Mouse (Mus musculus): ENCODE measurements around the gene Pkp3. TPM values are rescaled to one million over a fixed set of nuclear protein-coding genes. Genes with fewer than 3 reads are reported as not detected.

The Pkp3 gene
- polyA plus RNA-seq, 1 experiment from 2014 or later, result 0.71 TPM

DNA sequence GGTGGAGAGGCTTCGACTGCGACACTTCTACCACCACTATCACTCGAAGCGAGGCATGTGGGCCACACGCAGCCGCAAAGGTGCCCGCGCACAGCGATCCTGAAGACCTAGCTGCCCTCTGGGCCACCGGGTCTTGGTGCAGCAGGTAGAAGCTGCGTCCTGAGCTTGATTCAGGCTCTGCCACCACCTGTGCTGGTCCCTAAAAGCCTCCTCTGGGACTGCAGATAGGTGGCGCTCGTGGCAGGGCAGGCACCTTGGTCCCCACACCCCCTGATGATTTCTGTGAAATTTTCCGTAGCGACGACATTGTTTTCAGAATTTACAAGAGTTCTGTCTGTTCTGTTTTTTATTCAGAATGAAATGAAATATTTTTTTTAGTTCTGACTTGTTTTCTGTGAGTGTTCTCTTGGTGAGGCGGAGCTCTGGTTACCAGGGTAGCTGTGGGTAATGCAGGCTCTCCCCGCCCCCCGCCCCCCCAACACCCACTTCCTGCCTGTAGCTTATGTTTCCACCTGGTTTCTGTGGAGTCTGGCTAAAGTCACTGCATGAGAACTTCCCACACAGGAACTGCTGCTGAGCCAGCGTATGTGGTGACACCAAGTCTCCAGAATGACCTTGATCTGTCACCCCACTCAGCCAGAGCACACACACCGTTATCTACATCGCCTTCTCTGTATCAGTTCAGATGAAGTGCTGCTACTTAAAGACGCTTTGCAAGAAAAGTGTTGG is 5.8 kb upstream of the Pkp3 start:
- H3K27me3 ChIP-seq, result peaks cover 78% of the 10 kb centered on the region
- no peak overlapping the region for H3K4me3 ChIP-seq (replicated peaks)
- no peak overlapping the region for H3K27ac ChIP-seq
- H3K9ac ChIP-seq, result no peak overlapping the region
- peaks cover 15% of the 10 kb centered on the region for H3K4me1 ChIP-seq (replicated peaks)
- H3K4me2 ChIP-seq, result no peak overlapping the region
- no peaks in the 10 kb centered on the region for H3K36me3 ChIP-seq
- DNase-seq, result peak; percentile 41
- H3K9me3 ChIP-seq (replicated peaks), result no peaks in the 10 kb centered on the region
- 16% methylated on average over 23 of the region's 23 CpGs for WGBS (ENCODE audit: insufficient replicate concordance)
- no peak for ATAC-seq (ENCODE audit: low read depth)

DNA sequence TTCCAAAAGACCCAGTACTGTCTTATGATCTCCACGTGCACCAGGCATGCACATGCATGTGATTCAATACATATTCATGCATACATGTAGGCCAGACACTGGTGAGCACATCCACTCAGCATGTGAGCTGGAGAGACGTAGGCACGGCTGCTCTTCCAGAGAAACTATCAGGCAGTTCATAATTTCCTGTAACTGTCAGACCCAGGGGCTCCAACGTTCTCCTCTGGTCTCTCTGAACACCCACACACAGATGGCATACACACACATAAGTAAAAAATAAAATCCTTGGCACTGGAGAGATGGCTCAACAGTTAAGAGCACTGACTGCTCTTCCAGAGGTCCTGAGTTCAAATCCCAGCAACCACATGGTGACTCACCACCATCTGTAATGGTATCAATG is 4.2 kb upstream of the Pkp3 start:
- ATAC-seq (ENCODE audit: low read depth) (no peak), DNase-seq (no peak)
- Histone ChIP-seq H3K4me3 (replicated peaks) (no peak overlapping the region), H3K27me3 (peaks cover 76% of the 10 kb centered on the region), H3K27ac (no peak overlapping the region), H3K4me1 (replicated peaks) (peaks cover 15% of the 10 kb centered on the region), H3K4me2 (no peak overlapping the region), H3K36me3 (no peaks in the 10 kb centered on the region), H3K9ac (no peak overlapping the region), H3K9me3 (replicated peaks) (no peaks in the 10 kb centered on the region)
- WGBS (ENCODE audit: insufficient replicate concordance), result 44% methylated on average over 4 of the region's 4 CpGs

GRCm38 (mm10) chr7:141078876-141079275 is 858 bp downstream of the Pkp3 start:
- no peak overlapping the region for H3K9ac ChIP-seq
- H3K27me3 ChIP-seq, result peaks cover 64% of the 10 kb centered on the region
- no peak overlapping the region for H3K4me3 ChIP-seq (replicated peaks)
- 64% methylated on average over 4 of the region's 4 CpGs for WGBS (ENCODE audit: insufficient replicate concordance)
- H3K9me3 ChIP-seq (replicated peaks), result no peaks in the 10 kb centered on the region
- H3K4me2 ChIP-seq, result no peak overlapping the region
- no peak for ATAC-seq (ENCODE audit: low read depth)
- no peak overlapping the region for H3K27ac ChIP-seq
- DNase-seq, result no peak
- H3K4me1 ChIP-seq (replicated peaks), result 0 out of 2 replicates have a peak, but pooled peaks cover 5% of the 10 kb centered on the region
- H3K36me3 ChIP-seq, result no peaks in the 10 kb centered on the region

DNA sequence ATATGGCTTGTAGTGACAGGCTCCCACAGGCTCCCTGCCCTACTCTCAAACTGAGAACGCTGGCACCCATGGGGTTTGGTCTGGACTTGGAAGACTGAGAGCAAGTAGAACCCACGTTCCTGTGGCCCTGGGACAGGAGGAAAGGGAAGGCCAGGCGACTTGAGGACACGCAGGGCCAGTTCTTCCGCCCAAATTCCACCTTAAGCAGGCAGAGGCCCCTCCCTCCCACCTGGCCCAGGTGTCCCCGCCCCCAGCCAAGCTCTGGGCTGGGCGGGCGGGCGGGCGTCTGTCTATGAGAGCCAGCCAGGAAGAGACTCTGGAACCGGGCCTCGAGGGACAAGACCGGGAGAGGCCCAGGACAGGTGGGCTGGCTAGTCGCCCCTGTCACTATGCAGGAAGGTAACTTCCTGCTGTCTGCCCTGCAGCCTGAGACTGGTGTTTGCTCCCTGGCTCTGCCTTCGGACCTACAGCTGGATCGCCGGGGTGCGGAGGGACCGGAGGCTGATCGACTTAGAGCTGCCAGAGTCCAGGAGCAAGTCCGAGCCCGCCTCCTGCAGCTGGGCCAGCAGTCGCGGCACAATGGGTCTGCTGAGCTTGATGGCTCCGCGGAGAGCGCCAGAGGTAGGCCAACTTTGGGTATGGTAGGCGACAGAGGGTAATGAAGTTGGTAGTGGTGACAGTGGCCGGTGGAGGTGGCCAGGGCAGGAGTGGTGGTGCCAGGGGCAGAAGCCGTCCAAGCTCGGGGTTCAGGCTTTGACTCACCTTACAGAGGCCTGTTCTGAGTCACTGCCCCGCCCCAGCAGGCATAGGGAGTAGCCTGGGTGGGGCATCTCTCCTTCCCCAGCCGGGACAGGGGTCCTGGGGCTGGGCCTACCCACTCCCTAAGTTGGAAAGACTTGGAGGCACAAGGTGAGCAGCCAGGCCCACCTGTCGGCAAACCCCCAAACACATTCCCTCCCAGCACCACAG is 1.7 kb downstream of the Pkp3 start:
- peak overlapping the region; percentile 14; the same call in 1 of the 2 replicates for H3K4me2 ChIP-seq
- ATAC-seq (ENCODE audit: low read depth) (no peak), DNase-seq (no peak)
- no peak overlapping the region for H3K9ac ChIP-seq
- WGBS (ENCODE audit: insufficient replicate concordance), result 39% methylated on average over 34 of the region's 34 CpGs
- H3K4me3 ChIP-seq (replicated peaks), result no peak overlapping the region
- no peak overlapping the region for H3K27ac ChIP-seq
- peaks cover 59% of the 10 kb centered on the region for H3K27me3 ChIP-seq
- H3K4me1 ChIP-seq (replicated peaks), result 0 out of 2 replicates have a peak, but pooled peaks cover 5% of the 10 kb centered on the region
- no peaks in the 10 kb centered on the region for H3K36me3 ChIP-seq
- H3K9me3 ChIP-seq (replicated peaks), result no peaks in the 10 kb centered on the region

DNA sequence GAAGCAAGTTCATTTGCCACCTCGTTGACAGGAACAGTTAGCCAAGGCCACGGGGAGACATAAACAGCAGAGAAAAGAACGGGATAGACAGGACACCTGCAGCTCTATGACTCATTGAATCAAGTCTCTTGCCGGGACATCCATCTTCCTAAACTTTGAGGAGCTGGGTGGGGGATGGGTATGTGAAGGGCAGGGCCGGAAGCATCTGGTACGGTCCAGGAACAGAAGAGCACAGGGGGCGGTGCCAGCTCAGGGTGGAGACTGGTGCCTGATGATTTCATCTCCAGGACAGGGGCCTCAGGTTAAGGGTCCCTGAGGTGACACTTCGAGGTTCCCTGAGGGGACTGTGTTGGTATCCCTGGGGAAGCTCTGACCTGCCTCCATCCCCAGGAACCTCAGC is 9.9 kb downstream of the Pkp3 start:
- Histone ChIP-seq H3K4me2 (peak overlapping the region; percentile 40), H3K27ac (no peak overlapping the region), H3K4me3 (replicated peaks) (0 out of 2 replicates have a peak overlapping the region, but pooled peaks have one; percentile 1), H3K9ac (peak overlapping the region; percentile 1; the same call in 1 of the 2 replicates), H3K4me1 (replicated peaks) (peaks cover 24% of the 10 kb centered on the region), H3K27me3 (peaks cover 53% of the 10 kb centered on the region), H3K9me3 (replicated peaks) (no peaks in the 10 kb centered on the region), H3K36me3 (no peaks in the 10 kb centered on the region)
- ATAC-seq (ENCODE audit: low read depth) (no peak), DNase-seq (no peak)
- WGBS (ENCODE audit: insufficient replicate concordance), result 17% methylated on average over 8 of the region's 8 CpGs

DNA sequence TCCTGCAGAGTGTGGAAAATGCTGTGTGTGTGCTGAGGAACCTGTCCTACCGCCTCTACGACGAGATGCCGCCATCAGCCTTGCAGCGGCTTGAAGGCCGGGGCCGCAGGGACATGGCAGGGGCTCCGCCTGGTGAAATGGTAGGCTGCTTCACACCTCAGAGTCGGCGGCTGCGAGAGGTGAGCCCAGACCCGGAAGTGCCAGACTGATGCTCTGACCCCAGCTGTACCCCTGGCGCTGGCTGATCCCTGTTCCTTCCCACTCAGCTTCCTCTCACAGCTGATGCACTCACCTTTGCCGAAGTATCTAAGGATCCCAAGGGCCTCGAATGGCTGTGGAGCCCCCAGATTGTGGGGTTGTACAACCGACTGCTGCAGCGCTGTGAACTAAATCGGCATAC is 10.5 kb downstream of the Pkp3 start:
- Histone ChIP-seq H3K27me3 (peaks cover 50% of the 10 kb centered on the region), H3K27ac (no peak overlapping the region), H3K9me3 (replicated peaks) (no peaks in the 10 kb centered on the region), H3K36me3 (no peaks in the 10 kb centered on the region), H3K4me2 (peak overlapping the region; percentile 40), H3K9ac (peak overlapping the region; percentile 1; the same call in 1 of the 2 replicates), H3K4me3 (replicated peaks) (0 out of 2 replicates have a peak overlapping the region, but pooled peaks have one; percentile 1), H3K4me1 (replicated peaks) (peaks cover 30% of the 10 kb centered on the region)
- no peak for DNase-seq
- 6% methylated on average over 18 of the region's 18 CpGs for WGBS (ENCODE audit: insufficient replicate concordance)
- no peak for ATAC-seq (ENCODE audit: low read depth)

- ATAC-seq (ENCODE audit: low read depth) (no peak), DNase-seq (no peak)
- no peak overlapping the region for H3K27ac ChIP-seq
- H3K9me3 ChIP-seq (replicated peaks), result no peaks in the 10 kb centered on the region
- H3K9ac ChIP-seq, result no peak overlapping the region
- no peak overlapping the region for H3K4me2 ChIP-seq
- peaks cover 50% of the 10 kb centered on the region for H3K27me3 ChIP-seq
- peaks cover 42% of the 10 kb centered on the region for H3K4me1 ChIP-seq (replicated peaks)
- no peaks in the 10 kb centered on the region for H3K36me3 ChIP-seq
- WGBS (ENCODE audit: insufficient replicate concordance), result 61% methylated on average over 8 of the region's 8 CpGs
- H3K4me3 ChIP-seq (replicated peaks), result no peak overlapping the region
Measured at GRCm38 (mm10) chr7:141090228-141090627, 12.2 kb downstream of the Pkp3 start.

GRCm38 (mm10) chr7:141092051-141092735 is 14.2 kb downstream of the Pkp3 start:
- no peaks in the 10 kb centered on the region for H3K9me3 ChIP-seq (replicated peaks)
- H3K9ac ChIP-seq, result peak overlapping the region; percentile 48
- WGBS (ENCODE audit: insufficient replicate concordance), result 16% methylated on average over 37 of the region's 37 CpGs
- no peaks in the 10 kb centered on the region for H3K36me3 ChIP-seq
- H3K27ac ChIP-seq, result 0 out of 2 replicates have a peak overlapping the region, but pooled peaks have one; percentile 26
- H3K4me2 ChIP-seq, result peak overlapping the region; percentile 65
- DNase-seq, result peak; percentile 93
- H3K27me3 ChIP-seq, result peaks cover 40% of the 10 kb centered on the region
- peak; percentile 90 for ATAC-seq (ENCODE audit: low read depth)
- H3K4me3 ChIP-seq (replicated peaks), result peak overlapping the region; percentile 35
- peaks cover 62% of the 10 kb centered on the region for H3K4me1 ChIP-seq (replicated peaks)

GRCm38 (mm10) chr7:141093950-141094349 is 15.9 kb downstream of the Pkp3 start:
- peak overlapping the region; percentile 57; the same call in 1 of the 2 replicates for H3K9ac ChIP-seq
- 0 out of 2 replicates have a peak, but pooled peaks have one; percentile 10 for ATAC-seq (ENCODE audit: low read depth)
- no peak for DNase-seq
- WGBS (ENCODE audit: insufficient replicate concordance), result 71% methylated on average over 6 of the region's 6 CpGs
- H3K36me3 ChIP-seq, result no peaks in the 10 kb centered on the region
- peak overlapping the region; percentile 39 for H3K4me2 ChIP-seq
- peak overlapping the region; percentile 18; the same call in 1 of the 2 replicates for H3K4me3 ChIP-seq (replicated peaks)
- H3K9me3 ChIP-seq (replicated peaks), result no peaks in the 10 kb centered on the region
- peaks cover 27% of the 10 kb centered on the region for H3K27me3 ChIP-seq
- H3K27ac ChIP-seq, result peak overlapping the region; percentile 77
- peaks cover 56% of the 10 kb centered on the region for H3K4me1 ChIP-seq (replicated peaks)

- H3K9me3 ChIP-seq (replicated peaks), result no peaks in the 10 kb centered on the region
- H3K27ac ChIP-seq, result peak overlapping the region; percentile 77
- 65% methylated on average over 15 of the region's 15 CpGs for WGBS (ENCODE audit: insufficient replicate concordance)
- H3K9ac ChIP-seq, result peak overlapping the region; percentile 57
- H3K36me3 ChIP-seq, result no peaks in the 10 kb centered on the region
- H3K4me1 ChIP-seq (replicated peaks), result peaks cover 60% of the 10 kb centered on the region
- peak; percentile 26 for ATAC-seq (ENCODE audit: low read depth)
- peak overlapping the region; percentile 18; the same call in 1 of the 2 replicates for H3K4me3 ChIP-seq (replicated peaks)
- peaks cover 25% of the 10 kb centered on the region for H3K27me3 ChIP-seq
- DNase-seq, result no peak
- H3K4me2 ChIP-seq, result peak overlapping the region; percentile 53
Measured at GRCm38 (mm10) chr7:141094487-141095205, 16.6 kb downstream of the Pkp3 start.

Data from liver, embryonic 13.5 days (tissue).